Mouse (Mus musculus): ENCODE data around the gene Lypd1.

DNA sequence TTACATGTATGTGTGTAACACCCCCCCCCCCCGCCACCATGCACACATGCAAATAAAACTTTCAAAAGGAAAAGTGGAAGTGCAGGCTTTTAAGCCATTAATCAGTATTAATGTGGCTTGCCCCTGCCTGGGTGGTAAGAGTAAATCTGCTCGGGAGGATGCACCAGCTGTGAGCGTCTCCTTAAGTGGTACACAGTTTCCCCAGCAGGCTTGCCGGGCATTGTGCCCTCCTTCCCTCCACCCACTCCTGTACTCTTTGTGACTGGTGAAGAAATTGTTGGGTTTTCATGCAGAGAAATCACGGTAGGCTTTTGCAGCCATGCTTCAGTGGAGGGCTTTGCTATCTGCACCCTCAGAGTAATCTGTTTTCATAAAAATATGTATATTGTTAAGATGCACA is 54.3 kb downstream of the Lypd1 start:
- TF ChIP-seq POLR2A (IDR thresholded peaks at IDR 0.05; ENCODE audit: low read depth, low read length) (no peak), CTCF (IDR thresholded peaks at IDR 0.05; ENCODE audit: borderline replicate concordance, insufficient read depth, low read length) (no peak)

Data from embryonic fibroblast, embryonic 13.5 days (primary cell).